ENCODE assay signal across 8 mouse cellular contexts in genomic region chr9:53384873-53385272, GRCm38 (mm10). TPM values are rescaled to one million over a fixed set of nuclear protein-coding genes. Genes with fewer than 3 reads are reported as not detected.
DNase-seq lines count a peak whose midpoint lies in the region; ATAC-seq and TF ChIP-seq lines count a peak whose summit lies in the region.

No protein-coding gene starts in this region.

- peak overlapping the region; percentile 82 for H3K27ac ChIP-seq in liver, adult 2 months (replicated peaks; ENCODE audit: insufficient read depth, low read depth, low read length)
- peak overlapping the region; percentile 98 for H3K27ac ChIP-seq in embryonic facial prominence, embryonic 15.5 days (replicated peaks)
- peak overlapping the region; percentile 92 for H3K27ac ChIP-seq in hindbrain, embryonic 16.5 days (ENCODE audit: low read depth, low read length)
- H3K27ac ChIP-seq in midbrain, embryonic 16.5 days (ENCODE audit: low read length) = peak overlapping the region; percentile 78

- H3K4me2 ChIP-seq in embryonic facial prominence, embryonic 15.5 days (replicated peaks) = peak overlapping the region; percentile 77
- H3K4me2 ChIP-seq in hindbrain, embryonic 16.5 days (ENCODE audit: low read length) = peak overlapping the region; percentile 98
- peak overlapping the region; percentile 99 for H3K4me2 ChIP-seq in midbrain, embryonic 16.5 days (ENCODE audit: low read length)

- H3K4me1 ChIP-seq in liver, adult 2 months (ENCODE audit: control insufficient read depth, insufficient read depth, low read length) = peaks cover 2% of the 10 kb centered on the region; the same call in 1 of the 2 replicates
- H3K4me1 ChIP-seq in embryonic facial prominence, embryonic 15.5 days = peaks cover 6% of the 10 kb centered on the region; the same call in 1 of the 2 replicates
- peaks cover 5% of the 10 kb centered on the region for H3K4me1 ChIP-seq in hindbrain, embryonic 16.5 days (ENCODE audit: control insufficient read depth, insufficient read depth, low read depth, low read length)
- H3K4me1 ChIP-seq in midbrain, embryonic 16.5 days (ENCODE audit: control insufficient read depth, insufficient read depth, low read length) = peaks cover 6% of the 10 kb centered on the region; the same call in 1 of the 2 replicates

- H3K27me3 ChIP-seq in liver, adult 2 months (ENCODE audit: control insufficient read depth, insufficient read depth, low read length) = no peaks in the 10 kb centered on the region
- H3K27me3 ChIP-seq in embryonic facial prominence, embryonic 15.5 days = no peaks in the 10 kb centered on the region
- no peaks in the 10 kb centered on the region for H3K27me3 ChIP-seq in hindbrain, embryonic 16.5 days (replicated peaks; ENCODE audit: control insufficient read depth, insufficient read depth, low read length)
- no peaks in the 10 kb centered on the region for H3K27me3 ChIP-seq in midbrain, embryonic 16.5 days (ENCODE audit: control insufficient read depth, insufficient read depth, low read depth, low read length)

- H3K36me3 ChIP-seq in liver, adult 2 months (ENCODE audit: control insufficient read depth, insufficient read depth, low read length) = no peaks in the 10 kb centered on the region
- H3K36me3 ChIP-seq in embryonic facial prominence, embryonic 15.5 days = 0 out of 2 replicates have a peak, but pooled peaks cover 4% of the 10 kb centered on the region
- no peaks in the 10 kb centered on the region for H3K36me3 ChIP-seq in hindbrain, embryonic 16.5 days (ENCODE audit: control insufficient read depth, insufficient read depth, low read length)
- H3K36me3 ChIP-seq in midbrain, embryonic 16.5 days (ENCODE audit: control insufficient read depth, insufficient read depth, low read length) = no peaks in the 10 kb centered on the region

- H3K9me3 ChIP-seq in embryonic facial prominence, embryonic 15.5 days (replicated peaks) = no peaks in the 10 kb centered on the region
- no peaks in the 10 kb centered on the region for H3K9me3 ChIP-seq in hindbrain, embryonic 16.5 days (ENCODE audit: control insufficient read depth, low read length)
- H3K9me3 ChIP-seq in midbrain, embryonic 16.5 days (replicated peaks; ENCODE audit: control insufficient read depth, low read length, poor library complexity, severe bottlenecking) = no peaks in the 10 kb centered on the region

- no peak for DNase-seq in liver, adult 2 months (ENCODE audit: extremely low read depth, low read depth, low spot score)
- no peak for DNase-seq in liver
- no peak for DNase-seq in adrenal gland, postnatal 4 days (ENCODE audit: low spot score in 2 of 2)
- DNase-seq in layer of hippocampus, postnatal 10 days (ENCODE audit: low spot score in 2 of 2) = no peak
- no peak for DNase-seq in thymus, adult 18-20 months

- TF ChIP-seq CTCF in liver, adult 2 months (IDR thresholded peaks at IDR 0.05; ENCODE audit: low read depth, low read length) = no peak

- H3K9ac ChIP-seq in liver, adult 2 months (ENCODE audit: low read depth, low read length) = peak overlapping the region; percentile 89
- peak overlapping the region; percentile 92 for H3K9ac ChIP-seq in embryonic facial prominence, embryonic 15.5 days
- peak overlapping the region; percentile 89 for H3K9ac ChIP-seq in hindbrain, embryonic 16.5 days (ENCODE audit: low read depth, low read length)
- peak overlapping the region; percentile 82 for H3K9ac ChIP-seq in midbrain, embryonic 16.5 days (ENCODE audit: low read depth, low read length)

- TF ChIP-seq POLR2A in liver, adult 2 months (IDR thresholded peaks at IDR 0.05; ENCODE audit: extremely low read depth, insufficient read depth, low read length) = no peak

- peak overlapping the region; percentile 76 for H3K4me3 ChIP-seq in liver, adult 2 months (ENCODE audit: insufficient read depth, low read depth, low read length)
- H3K4me3 ChIP-seq in embryonic facial prominence, embryonic 15.5 days (replicated peaks) = peak overlapping the region; percentile 67
- peak overlapping the region; percentile 84 for H3K4me3 ChIP-seq in hindbrain, embryonic 16.5 days (ENCODE audit: low read length)
- H3K4me3 ChIP-seq in midbrain, embryonic 16.5 days (ENCODE audit: low read depth, low read length) = peak overlapping the region; percentile 64

- H3K79me2 ChIP-seq in liver, adult 2 months (ENCODE audit: control insufficient read depth, insufficient read depth, low read length) = peaks cover 11% of the 10 kb centered on the region; the same call in 1 of the 2 replicates

- WGBS in liver, adult 2 months = 6% methylated on average over 8 of the region's 8 CpGs
- 2% methylated on average over 8 of the region's 8 CpGs for WGBS in embryonic facial prominence, embryonic 15.5 days
- 10% methylated on average over 8 of the region's 8 CpGs for WGBS in hindbrain, embryonic 16.5 days
- WGBS in midbrain, embryonic 16.5 days = 6% methylated on average over 8 of the region's 8 CpGs

- ATAC-seq in embryonic facial prominence, embryonic 15.5 days (ENCODE audit: insufficient number of reproducible peaks, low FRiP score, low TSS enrichment, low read depth) = peak; percentile 21
- ATAC-seq in hindbrain, embryonic 16.5 days = peak; percentile 43; the same call in 1 of the 2 replicates
- peak; percentile 22; the same call in 1 of the 2 replicates for ATAC-seq in midbrain, embryonic 16.5 days

RNA-seq across cellular contexts. Expression of gene Kdelc2, which starts 1.0 kb away (rescaled TPM):
- total RNA-seq in liver, adult 2 months (2014; rRNA removed) = 5.6 and 6.2 TPM in 2 replicates
- polyA plus RNA-seq in liver, adult 2 months (2012; rRNA removed) = 2.0 and 2.4 TPM in 2 replicates
- 29.6 and 31.4 TPM in 2 replicates for polyA plus RNA-seq in embryonic facial prominence, embryonic 15.5 days (2015; fragmentation: Nextera tagmentation; extraction: Ambion mirVana)
- 7.2 and 8.7 TPM in 2 replicates for polyA plus RNA-seq in hindbrain, embryonic 16.5 days (2015; fragmentation: Nextera tagmentation; extraction: Ambion mirVana)
- 5.2 and 5.9 TPM in 2 replicates for polyA plus RNA-seq in midbrain, embryonic 16.5 days (2015; fragmentation: Nextera tagmentation; extraction: Ambion mirVana)
- total RNA-seq in adrenal gland, postnatal 4 days (2021) = 10 to 100 TPM; 23.3 to 25.1 TPM
- 1 to 10 TPM; 6.7 to 7.6 TPM for total RNA-seq in layer of hippocampus, postnatal 10 days (2021)

RNA-seq across cellular contexts. Expression of gene 4930550C14Rik, which starts 17.3 kb away (rescaled TPM):
- 0.28 and 0.34 TPM in 2 replicates for total RNA-seq in liver, adult 2 months (2014; rRNA removed)
- not detected in 2 replicates for polyA plus RNA-seq in liver, adult 2 months (2012; rRNA removed)
- 1.3 and 1.6 TPM in 2 replicates for polyA plus RNA-seq in embryonic facial prominence, embryonic 15.5 days (2015; fragmentation: Nextera tagmentation; extraction: Ambion mirVana)
- 0.30 TPM in 2 replicates for polyA plus RNA-seq in hindbrain, embryonic 16.5 days (2015; fragmentation: Nextera tagmentation; extraction: Ambion mirVana)
- polyA plus RNA-seq in midbrain, embryonic 16.5 days (2015; fragmentation: Nextera tagmentation; extraction: Ambion mirVana) = 0.27 and 0.28 TPM in 2 replicates
- total RNA-seq in adrenal gland, postnatal 4 days (2021) = 1 to 10 TPM; 1.9 to 2.3 TPM
- under 1 TPM in 1 of 2 experiments, not detected in 1; 0.11 TPM for total RNA-seq in layer of hippocampus, postnatal 10 days (2021)
